Mouse (Mus musculus) adrenal gland, postnatal 14 days (tissue): Measurements from ENCODE around the gene Gm5640. TPM values are rescaled to one million over a fixed set of nuclear protein-coding genes. Genes with fewer than 3 reads are reported as not detected.
"Not testable (repeated sequence)": the region's sequence is repeated elsewhere in the genome, so short reads cannot be mapped to it uniquely, and the experiment has no call there.

ENCODE experiments used
- DNase-seq: peaks from one replicate; pipeline ENCODE4 v3.0.0; 2021; ENCODE audit warnings: mixed read lengths
- long read RNA-seq, 2 experiments: library from polyadenylated mRNA; stranded (forward); transcript quantifications; one replicate each; pipeline ENCODE4 v2.0.0; 2021
- total RNA-seq: library from RNA; stranded (reverse); gene quantifications from 2 replicates; pipeline ENCODE4 v1.2.3, GENCODE M21; 2021

Gene Gm5640
- not detected in 2 replicates for total RNA-seq
- long read RNA-seq, experiment 1, result 0 reads
- long read RNA-seq, experiment 2, result 0 reads

DNA sequence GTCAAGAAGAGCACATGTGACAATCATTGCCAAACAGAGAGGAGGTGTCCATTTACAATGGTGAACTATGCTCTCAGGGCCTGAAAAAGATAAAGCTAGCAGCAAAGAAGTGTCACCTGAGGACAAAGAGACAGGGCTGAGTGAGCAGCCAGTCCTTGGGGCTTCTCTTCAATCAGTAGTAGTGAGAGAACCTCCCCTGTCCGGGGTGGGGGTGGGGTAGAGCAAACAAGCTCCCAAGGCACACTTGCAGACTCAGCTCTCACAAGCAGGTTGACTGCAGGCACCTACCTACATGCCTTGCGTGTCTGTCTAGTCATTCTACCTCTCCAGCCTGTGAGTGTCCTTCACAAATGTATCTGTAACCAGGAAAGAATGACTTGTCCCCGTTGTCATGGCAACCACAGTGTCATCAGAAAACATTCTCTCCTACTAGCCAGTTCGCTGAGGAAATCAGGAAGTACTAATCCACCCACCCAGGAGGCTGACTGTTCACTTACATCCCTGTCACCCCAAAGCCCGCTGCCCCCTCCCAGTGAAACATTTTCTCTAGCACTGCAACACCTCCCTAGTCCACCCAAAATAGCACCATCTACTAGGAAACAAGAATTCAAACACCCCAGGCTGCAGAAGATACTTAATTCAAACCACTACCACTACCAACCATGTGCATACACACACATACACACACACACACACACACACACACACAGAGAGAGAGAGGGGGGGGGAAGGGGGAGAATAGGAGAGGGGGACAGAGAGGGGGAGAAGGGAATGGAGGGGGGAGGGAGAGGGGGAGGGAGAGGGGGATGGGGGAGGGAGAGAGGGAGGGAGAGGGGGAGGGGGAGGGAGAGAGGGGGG, at the start of gene Gm5640:
TSS of gene Gm5640 (minus strand) at position 170 of the 858 bp plus-strand sequence.
- DNase-seq, result peak; percentile 8

DNA sequence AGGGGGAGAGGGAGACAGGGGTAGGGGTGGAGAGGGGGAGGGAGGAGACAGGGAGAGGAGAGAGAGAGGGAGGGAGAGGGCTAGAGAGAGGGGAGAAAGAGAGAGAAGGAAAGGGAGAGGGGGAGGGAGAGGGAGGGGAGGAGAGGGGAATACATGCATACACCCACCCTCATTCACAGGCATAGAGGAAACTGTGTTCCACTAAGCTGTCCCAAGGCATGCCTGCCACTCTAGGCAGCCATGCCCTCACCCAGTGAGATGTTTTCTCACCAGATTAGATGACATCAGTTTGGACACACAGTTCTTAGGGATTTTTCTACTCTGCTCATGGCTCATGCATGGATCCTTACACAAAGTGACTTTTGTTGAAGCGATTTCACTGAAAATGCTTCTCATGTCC, 958 bp upstream of the Gm5640 start:
- not testable (repeated sequence) for DNase-seq

DNA sequence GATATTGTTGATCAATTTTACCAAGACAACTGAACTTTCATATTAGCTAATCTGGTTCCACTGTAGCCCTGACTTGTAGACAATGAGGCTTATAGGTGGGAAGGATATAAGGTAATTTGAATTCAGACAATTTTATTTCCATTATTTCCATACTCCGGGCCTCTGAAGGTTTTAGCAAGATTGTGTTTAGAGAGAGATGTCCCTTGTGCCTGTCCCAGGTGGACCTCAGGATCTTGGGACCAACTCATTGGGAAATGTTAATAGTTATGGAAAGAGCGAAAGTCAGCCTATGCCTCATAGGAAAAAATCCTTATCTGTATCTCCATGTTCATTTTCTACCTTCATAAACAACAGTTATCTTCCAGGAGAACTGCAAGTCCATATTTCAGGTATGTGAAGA, 53.1 kb downstream of the Gm5640 start, which contains the start of gene Olfr1325:
TSS of gene Olfr1325 (plus strand) at position 301 of the 400 bp plus-strand sequence.
- DNase-seq, result no peak

Other genes starting within 250 kb of the Gm5640 start
- 105 and 114 TPM in 2 replicates for gene G6pdx, start 216.4 kb downstream of the Gm5640 start, total RNA-seq
- gene Gm6880, start 164.2 kb downstream of the Gm5640 start, total RNA-seq, result not detected in 2 replicates
- gene Olfr1326-ps1, start 70.7 kb downstream of the Gm5640 start, total RNA-seq, result not detected in 2 replicates
- gene Olfr1325, start 53.0 kb downstream of the Gm5640 start, total RNA-seq, result not detected in 2 replicates
- gene Gm6890, start 95.3 kb upstream of the Gm5640 start, total RNA-seq, result not detected in 2 replicates
- gene Gm5936, start 191.6 kb upstream of the Gm5640 start, total RNA-seq, result not detected in 2 replicates